Mouse (Mus musculus) liver (tissue): ENCODE data around the gene Epb41l3.

ENCODE experiments used
- DNase-seq: peaks from one replicate; pipeline ENCODE4 v3.0.0-alpha.2; 2020; ENCODE audit warnings: mixed read lengths

Gene Epb41l3

GRCm38 (mm10) chr17:69192863-69193493 is 117.5 kb downstream of the Epb41l3 start:
- no peak for DNase-seq

- DNase-seq: no peak
Measured at GRCm38 (mm10) chr17:69194599-69194998, 119.1 kb downstream of the Epb41l3 start.

GRCm38 (mm10) chr17:69195758-69196157 is 120.3 kb downstream of the Epb41l3 start:
- DNase-seq: no peak

- no peak for DNase-seq
Measured at GRCm38 (mm10) chr17:69196656-69197055, 121.2 kb downstream of the Epb41l3 start.

GRCm38 (mm10) chr17:69198805-69199204 is 123.3 kb downstream of the Epb41l3 start:
- DNase-seq: no peak

- DNase-seq: no peak
Measured at GRCm38 (mm10) chr17:69199827-69200226, 124.3 kb downstream of the Epb41l3 start.

- DNase-seq: no peak
Measured at GRCm38 (mm10) chr17:69200936-69201335, 125.5 kb downstream of the Epb41l3 start.

- no peak for DNase-seq
Measured at GRCm38 (mm10) chr17:69205282-69205999, 130.0 kb downstream of the Epb41l3 start.

GRCm38 (mm10) chr17:69207562-69208312 is 132.3 kb downstream of the Epb41l3 start:
- no peak for DNase-seq

GRCm38 (mm10) chr17:69211065-69211464 is 135.6 kb downstream of the Epb41l3 start:
- no peak for DNase-seq

GRCm38 (mm10) chr17:69216120-69216519 is 140.6 kb downstream of the Epb41l3 start:
- DNase-seq: no peak

GRCm38 (mm10) chr17:69220849-69221248 is 145.4 kb downstream of the Epb41l3 start:
- no peak for DNase-seq

GRCm38 (mm10) chr17:69221377-69221776 is 145.9 kb downstream of the Epb41l3 start:
- no peak for DNase-seq

- DNase-seq: no peak
Measured at GRCm38 (mm10) chr17:69221966-69222692, 146.6 kb downstream of the Epb41l3 start.

GRCm38 (mm10) chr17:69225996-69226395 is 150.5 kb downstream of the Epb41l3 start:
- DNase-seq: no peak

GRCm38 (mm10) chr17:69227426-69228014 is 152.0 kb downstream of the Epb41l3 start:
- no peak for DNase-seq

- DNase-seq: no peak
Measured at GRCm38 (mm10) chr17:69229451-69229850, 154.0 kb downstream of the Epb41l3 start.

- no peak for DNase-seq
Measured at GRCm38 (mm10) chr17:69230131-69230621, 154.7 kb downstream of the Epb41l3 start.

GRCm38 (mm10) chr17:69231360-69231759 is 155.9 kb downstream of the Epb41l3 start:
- no peak for DNase-seq

- no peak for DNase-seq
Measured at GRCm38 (mm10) chr17:69237172-69237571, 161.7 kb downstream of the Epb41l3 start.

- DNase-seq: no peak
Measured at GRCm38 (mm10) chr17:69238810-69239373, 163.4 kb downstream of the Epb41l3 start.

- DNase-seq: no peak
Measured at GRCm38 (mm10) chr17:69239423-69239822, 163.9 kb downstream of the Epb41l3 start.
